Mouse (Mus musculus) left cerebral cortex, postnatal 14 days (tissue): Measurements from ENCODE around the gene Baz2b. TPM values are rescaled to one million over a fixed set of nuclear protein-coding genes. Genes with fewer than 3 reads are reported as not detected.
"Not testable (repeated sequence)": the region's sequence is repeated elsewhere in the genome, so short reads cannot be mapped to it uniquely, and the experiment has no call there.

Experiments used
- DNase-seq, 2 experiments: peaks; one replicate each; pipeline ENCODE4 v3.0.0; 2021 to 2022; ENCODE audit warnings: low spot score in 2 of 2, mixed read lengths in 1 of 2
- intact Hi-C: fragments of 180-260 bp; cut with DNase I; formaldehyde crosslinking; loops from one replicate; pipeline ENCODE4 v1.15.1; 2025
- total RNA-seq, 2 experiments: library from RNA; stranded (reverse); gene quantifications; 2 replicates each; pipeline ENCODE4 v1.2.3; 2021

The Baz2b gene
- total RNA-seq, 2 experiments from 2014 or later = 51.0 to 52.2 TPM

DNA sequence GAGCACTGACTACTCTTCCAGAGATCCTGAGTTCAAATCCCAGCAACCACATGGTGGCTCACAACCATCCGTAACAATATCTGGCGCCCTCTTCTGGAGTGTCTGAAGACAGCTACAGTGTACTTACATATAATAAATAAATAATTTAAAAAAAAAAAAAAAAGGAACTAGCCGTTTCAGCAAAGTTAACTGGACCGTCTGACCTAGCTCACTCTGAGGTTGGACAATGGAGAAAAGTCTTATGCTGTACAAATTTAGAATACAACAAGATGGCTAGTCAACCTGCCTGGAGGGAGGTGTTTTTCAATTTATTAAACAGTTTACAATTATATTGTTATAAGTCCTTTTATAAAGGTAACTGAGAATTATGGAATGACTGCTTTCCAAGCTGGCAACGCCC, 357.8 kb downstream of the Baz2b start:
- intact Hi-C loops, DNase-seq: not testable (repeated sequence)

Other genes starting within 250 kb of the Baz2b start
- gene March7, start within 50 bp of the Baz2b start, total RNA-seq = 10 to 100 TPM; 60.8 to 63.0 TPM
- gene Cd302, start 74.6 kb upstream of the Baz2b start, total RNA-seq = 10 to 100 TPM; 15.7 to 18.1 TPM
- gene Ly75, start 173.5 kb upstream of the Baz2b start, total RNA-seq = 1 to 10 TPM; 4.4 to 6.0 TPM